Mouse (Mus musculus): ENCODE data around the gene Naa16.

Naa16 gene

DNA sequence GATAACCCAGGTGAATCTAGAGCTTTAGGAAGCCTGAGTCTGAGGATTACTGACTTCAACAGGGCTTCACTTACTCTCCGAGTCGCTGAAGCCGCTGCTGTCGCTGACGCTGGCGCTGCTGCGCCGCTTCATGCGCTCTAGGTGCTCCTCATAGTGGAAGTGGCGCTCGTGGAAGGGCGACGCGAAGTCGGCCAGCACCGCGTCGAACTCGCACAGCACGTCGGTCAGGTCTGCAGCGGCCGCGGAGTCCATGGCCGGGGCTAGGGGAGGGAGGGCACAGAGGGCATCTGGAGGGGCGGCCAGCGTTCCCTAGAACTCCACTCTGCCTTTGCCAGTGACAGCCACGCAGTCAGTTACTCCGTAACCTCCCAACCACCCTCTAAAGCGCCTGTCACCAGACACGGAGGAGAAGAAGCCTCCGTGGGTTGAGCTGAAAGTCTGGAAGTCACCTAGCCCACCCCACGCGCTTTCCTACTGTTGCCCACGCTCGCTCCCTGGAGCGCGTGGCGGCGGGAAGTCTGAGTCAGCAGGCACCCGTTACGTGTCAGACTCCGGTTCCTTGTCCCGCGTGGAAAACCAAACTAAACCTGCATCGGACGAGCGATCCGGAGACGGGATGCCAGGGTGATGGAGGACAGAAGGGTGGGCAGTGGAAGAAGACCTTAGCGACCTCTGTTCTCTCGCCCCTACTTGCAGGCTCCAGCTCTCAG, 89.8 kb downstream of the Naa16 start:
- in situ Hi-C loops (cut with MboI; ENCODE audit: low sequenced_read_pairs): no loop called here

- in situ Hi-C loops (cut with MboI; ENCODE audit: low sequenced_read_pairs): no loop called here
Measured at GRCm38 (mm10) chr14:79299796-79300195, 90.8 kb downstream of the Naa16 start.

GRCm38 (mm10) chr14:79299230-79299629, 91.3 kb downstream of the Naa16 start:
- in situ Hi-C loops (cut with MboI; ENCODE audit: low sequenced_read_pairs): no loop called here

GRCm38 (mm10) chr14:79298314-79298992, 92.1 kb downstream of the Naa16 start:
- in situ Hi-C loops (cut with MboI; ENCODE audit: low sequenced_read_pairs): no loop called here

- in situ Hi-C loops (cut with MboI; ENCODE audit: low sequenced_read_pairs): no loop called here
Measured at GRCm38 (mm10) chr14:79296836-79297235, 93.7 kb downstream of the Naa16 start.

DNA sequence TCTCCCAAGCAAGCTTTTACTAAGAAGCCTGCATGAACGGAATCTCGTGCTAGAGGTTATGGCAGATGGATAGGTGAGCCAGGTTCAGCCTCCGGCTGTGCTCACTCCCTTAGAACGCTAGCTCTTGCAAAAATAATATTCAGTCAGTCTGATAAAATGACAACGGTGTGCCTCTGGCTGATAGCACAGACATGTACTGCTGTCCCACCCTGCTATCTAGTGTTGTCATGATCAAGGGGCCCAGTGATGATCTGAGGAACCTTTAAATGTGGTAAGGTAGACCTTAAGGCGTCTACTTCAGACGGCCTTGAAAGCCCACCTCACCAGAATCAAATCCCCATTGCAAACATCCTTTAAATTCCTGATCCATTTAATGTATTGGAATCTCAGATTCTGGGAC, 94.4 kb downstream of the Naa16 start:
- in situ Hi-C loops (cut with MboI; ENCODE audit: low sequenced_read_pairs): no loop called here

GRCm38 (mm10) chr14:79295579-79295978, 95.0 kb downstream of the Naa16 start:
- in situ Hi-C loops (cut with MboI; ENCODE audit: low sequenced_read_pairs): no loop called here

DNA sequence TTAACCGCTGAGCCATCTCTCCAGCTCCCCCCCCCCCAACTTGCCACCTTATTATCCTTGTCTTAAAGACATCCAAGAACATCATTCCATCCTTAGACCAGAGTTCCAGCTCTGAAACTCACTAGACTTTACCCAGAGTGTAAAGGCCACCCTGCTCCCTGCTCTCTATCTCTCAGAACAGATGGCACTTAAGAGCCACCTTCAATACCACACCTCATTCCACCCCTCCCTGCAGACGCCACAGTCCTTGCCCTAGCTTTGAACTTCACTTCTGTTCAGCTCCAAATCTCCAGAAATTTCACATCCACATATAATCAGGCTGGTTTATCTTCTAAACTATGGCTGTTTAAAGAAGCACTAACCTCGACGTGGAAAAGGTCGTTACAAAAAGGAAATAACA, 95.6 kb downstream of the Naa16 start:
- in situ Hi-C loops (cut with MboI; ENCODE audit: low sequenced_read_pairs): no loop called here

DNA sequence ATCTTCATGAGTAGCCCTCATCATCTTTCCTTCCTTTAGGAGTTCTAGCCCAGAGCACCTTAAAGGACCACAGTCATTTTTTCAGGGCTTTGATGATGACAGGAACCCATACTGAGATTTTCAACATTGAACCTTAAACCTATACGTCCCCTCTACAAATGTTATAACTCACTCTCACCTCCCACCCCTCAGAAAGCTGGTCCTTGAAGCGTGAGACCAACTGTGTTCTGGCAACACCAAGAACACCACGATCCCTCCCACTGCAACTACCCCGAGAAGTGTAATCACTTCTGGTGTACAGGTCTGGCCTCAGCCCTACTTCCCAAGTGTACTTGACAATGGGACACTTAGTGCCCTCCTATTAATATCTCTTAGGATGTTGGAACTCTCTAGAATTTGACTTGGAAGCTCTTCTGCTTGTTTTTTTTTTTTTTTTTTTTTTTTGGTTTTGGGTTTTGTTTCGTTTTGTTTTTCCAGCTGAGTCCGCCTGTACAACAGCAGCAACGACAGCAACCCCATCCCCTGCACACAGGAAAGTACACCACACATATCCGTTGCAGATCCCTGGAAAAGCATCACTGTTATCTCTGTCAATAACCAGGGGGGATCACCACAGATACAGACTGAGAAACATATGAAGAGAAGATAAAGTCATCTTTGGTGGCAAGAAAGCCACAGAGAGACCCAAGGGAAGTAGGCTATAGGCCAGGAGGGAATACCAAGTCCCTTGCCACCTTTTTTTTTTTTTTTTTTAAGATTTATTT, 96.3 kb downstream of the Naa16 start:
- in situ Hi-C loops (cut with MboI; ENCODE audit: low sequenced_read_pairs): no loop called here

DNA sequence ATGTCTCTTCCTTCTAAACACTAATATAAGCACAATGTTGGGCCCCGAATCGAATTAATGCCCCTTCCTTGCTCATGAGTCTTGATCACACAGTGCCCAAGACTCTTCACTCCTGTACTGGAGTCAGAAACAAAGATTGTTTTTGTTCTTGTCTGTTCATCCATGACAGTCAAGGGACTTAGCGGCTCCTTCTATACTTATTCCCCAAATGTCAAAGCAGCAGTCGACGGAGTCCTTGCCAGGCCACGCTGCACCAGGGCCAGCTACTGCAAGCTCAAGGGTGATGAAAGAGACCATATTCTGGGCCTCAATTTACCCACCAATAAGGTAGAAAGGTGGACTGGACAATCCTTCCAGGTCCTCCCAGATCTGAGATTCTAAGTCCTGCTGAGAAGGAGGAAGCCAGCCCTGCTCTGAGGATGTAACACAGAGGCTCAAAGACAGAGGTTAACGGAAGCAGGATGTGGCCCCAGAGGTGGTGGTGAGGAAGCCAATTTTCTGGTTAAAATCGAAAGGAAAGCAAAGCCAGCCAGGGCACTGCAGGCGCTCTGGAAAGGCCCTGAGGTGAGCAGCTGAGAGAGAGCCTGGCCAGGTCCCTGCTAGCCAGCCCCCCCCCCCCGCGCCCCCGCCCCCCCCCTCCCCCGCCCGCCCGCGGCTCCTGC, 97.3 kb downstream of the Naa16 start:
- in situ Hi-C loops (cut with MboI; ENCODE audit: low sequenced_read_pairs): no loop called here

DNA sequence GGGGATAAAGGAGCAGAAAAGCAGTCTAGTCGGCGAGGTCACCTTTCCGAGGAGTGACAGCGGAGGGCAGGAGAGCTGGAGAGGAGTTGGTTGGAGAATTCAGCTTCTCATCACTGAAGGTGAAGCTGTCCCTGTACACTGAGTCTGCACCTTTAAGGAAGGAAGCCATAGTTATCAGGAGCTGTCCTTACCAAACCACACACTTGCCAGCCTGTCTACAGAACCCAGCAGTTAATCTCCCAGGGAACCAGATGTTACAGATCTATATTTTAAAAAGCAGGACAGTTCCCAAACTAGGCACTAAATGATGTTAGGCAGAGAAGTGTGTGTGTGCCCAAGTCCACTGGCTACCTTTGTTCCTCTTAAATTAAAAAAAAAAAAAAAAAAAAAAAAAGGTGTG, 98.9 kb downstream of the Naa16 start:
- in situ Hi-C loops (cut with MboI; ENCODE audit: low sequenced_read_pairs): no loop called here

DNA sequence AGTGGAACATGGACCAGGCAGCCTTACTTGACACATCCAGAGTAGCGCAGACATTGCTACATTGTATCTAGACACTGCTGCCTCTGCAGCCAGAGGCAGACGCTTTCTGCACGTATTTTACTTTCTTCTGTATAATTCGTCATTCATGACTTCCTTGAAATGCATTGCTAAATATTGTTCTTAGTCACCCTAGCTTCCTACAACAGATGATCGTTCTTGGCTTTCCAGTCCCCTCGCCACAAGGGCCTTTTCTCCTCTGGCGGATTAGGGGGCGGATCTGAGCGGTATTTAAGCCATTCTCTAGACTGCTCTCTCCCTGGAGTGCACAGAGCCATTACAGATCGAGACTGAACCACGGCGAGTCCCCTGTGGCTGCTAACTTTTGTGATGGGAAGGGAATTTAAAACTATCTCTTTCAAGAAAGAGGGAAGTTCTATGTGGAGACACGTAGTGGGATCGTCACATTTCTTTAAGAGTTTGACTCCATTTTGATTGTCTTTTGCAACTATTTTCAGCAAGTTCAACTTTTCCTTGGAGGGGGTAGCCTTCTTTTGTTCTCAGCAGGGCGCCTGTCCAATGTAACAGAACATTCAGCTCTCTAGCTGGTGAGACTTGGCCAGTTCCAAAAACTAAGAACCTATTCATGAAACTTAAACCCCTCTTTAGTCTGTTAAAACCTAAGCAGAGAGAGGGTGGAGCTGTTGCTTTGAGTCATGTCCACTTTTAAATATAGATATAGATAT, 99.7 kb downstream of the Naa16 start:
- in situ Hi-C loops (cut with MboI; ENCODE audit: low sequenced_read_pairs): no loop called here

GRCm38 (mm10) chr14:79289909-79290308, 100.7 kb downstream of the Naa16 start:
- in situ Hi-C loops (cut with MboI; ENCODE audit: low sequenced_read_pairs): no loop called here

GRCm38 (mm10) chr14:79288280-79288679, 102.3 kb downstream of the Naa16 start:
- in situ Hi-C loops (cut with MboI; ENCODE audit: low sequenced_read_pairs): no loop called here

DNA sequence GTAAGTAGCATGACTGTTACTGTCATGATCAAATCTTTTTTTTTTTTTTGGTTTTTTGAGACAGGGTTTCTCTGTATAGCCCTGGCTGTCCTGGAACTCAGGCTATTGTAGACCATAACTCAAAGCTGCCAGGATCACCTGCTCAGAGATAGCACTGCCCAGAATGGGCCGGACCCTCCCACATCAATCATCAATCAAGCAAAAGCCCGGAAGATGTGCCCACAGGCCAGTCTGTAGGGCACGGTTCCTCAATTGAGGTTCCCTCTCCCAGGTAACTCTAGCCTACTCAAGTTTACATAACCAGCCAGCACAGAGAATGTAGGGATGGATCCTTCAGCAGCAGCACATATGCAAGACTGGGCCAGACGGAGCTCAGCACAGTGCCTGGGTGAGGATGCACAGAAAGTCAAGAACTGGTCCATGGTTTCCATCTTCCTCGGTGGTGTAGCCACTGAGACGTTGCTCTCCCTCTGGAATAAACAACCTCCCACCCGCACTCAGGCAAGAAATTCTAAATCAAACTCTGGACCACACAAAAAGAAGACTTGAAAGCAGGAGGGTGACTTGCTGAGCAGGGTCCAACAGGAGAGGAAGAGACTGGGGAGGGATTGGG, 103.2 kb downstream of the Naa16 start:
- in situ Hi-C loops (cut with MboI; ENCODE audit: low sequenced_read_pairs): no loop called here

DNA sequence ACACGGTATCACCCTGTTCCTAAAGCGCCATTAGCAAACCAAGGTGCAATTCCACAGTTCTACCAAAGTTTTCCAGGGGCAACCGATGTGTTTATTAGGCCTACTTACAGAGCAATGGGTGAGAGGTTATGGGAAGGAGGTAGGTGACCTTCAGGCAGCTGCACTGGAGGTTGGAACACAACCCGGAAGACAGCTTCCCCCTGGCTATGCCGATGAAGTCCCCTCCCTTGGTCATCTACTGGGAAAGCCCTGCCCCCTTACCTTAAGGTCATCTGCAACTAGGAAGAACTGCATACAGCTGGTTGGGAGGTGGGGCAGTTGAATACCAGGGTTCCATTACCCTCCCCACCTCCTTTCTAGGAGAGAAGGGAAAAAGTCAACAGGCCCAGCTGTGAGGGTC, 105.0 kb downstream of the Naa16 start:
- in situ Hi-C loops (cut with MboI; ENCODE audit: low sequenced_read_pairs): no loop called here

- in situ Hi-C loops (cut with MboI; ENCODE audit: low sequenced_read_pairs): no loop called here
Measured at GRCm38 (mm10) chr14:79284616-79285015, 106.0 kb downstream of the Naa16 start.

DNA sequence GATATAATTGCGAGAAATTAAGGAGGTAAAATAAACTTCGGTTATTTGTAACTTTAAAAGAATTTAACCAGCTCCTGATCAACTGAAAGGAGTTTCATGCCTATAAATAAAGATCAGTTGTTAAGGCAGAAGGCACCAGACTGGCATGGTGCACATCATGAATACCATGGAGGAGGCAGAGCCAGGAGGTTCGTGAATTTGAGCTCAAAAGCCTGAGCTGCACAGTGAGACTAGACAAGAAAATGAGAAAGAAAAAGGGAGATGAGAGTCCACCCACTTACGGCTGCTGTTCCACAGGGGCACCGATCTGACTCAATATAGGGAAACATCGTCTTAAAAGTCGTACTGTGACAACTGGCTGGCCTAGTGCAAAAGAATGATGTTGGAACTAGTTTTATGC, 106.6 kb downstream of the Naa16 start:
- in situ Hi-C loops (cut with MboI; ENCODE audit: low sequenced_read_pairs): no loop called here

GRCm38 (mm10) chr14:79281894-79282553, 108.6 kb downstream of the Naa16 start:
- in situ Hi-C loops (cut with MboI; ENCODE audit: low sequenced_read_pairs): no loop called here

DNA sequence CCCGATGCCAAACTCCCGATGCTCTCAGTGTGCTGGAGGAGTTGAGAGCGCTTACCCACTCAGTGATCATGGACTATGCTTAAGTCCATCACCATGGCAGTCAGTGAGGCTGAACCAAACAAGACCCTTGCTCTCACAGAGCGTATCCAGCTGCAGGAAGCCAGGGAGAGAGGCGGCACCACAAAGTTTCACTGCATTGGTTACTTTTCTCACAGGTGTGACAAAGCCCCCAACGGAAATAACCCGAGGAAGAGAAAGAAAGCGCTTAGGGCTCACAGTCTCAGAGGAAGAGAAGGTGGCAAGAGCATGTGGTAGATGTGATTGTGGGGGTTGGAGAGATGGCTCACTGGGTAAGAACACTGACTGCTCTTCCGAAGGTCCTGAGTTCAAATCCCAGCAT, 110.1 kb downstream of the Naa16 start:
- in situ Hi-C loops (cut with MboI; ENCODE audit: low sequenced_read_pairs): no loop called here

All from CH12F3 (cell line).